Mouse (Mus musculus) thymus, postnatal 4 days (tissue): ENCODE data around the gene Hipk1.

Source experiments
- DNase-seq: peaks from one replicate; pipeline ENCODE4 v3.0.0; 2021

Hipk1 gene

GRCm38 (mm10) chr3:103714236-103714875, 77.0 kb downstream of the Hipk1 start:
- DNase-seq, result peak; percentile 52

GRCm38 (mm10) chr3:103712196-103712595, 79.2 kb downstream of the Hipk1 start:
- DNase-seq, result no peak

- no peak for DNase-seq
Observed at GRCm38 (mm10) chr3:103709470-103710040, 81.8 kb downstream of the Hipk1 start.

- DNase-seq, result no peak
Observed at GRCm38 (mm10) chr3:103705426-103705825, 85.9 kb downstream of the Hipk1 start.

- DNase-seq, result no peak
Observed at GRCm38 (mm10) chr3:103704661-103705060, 86.7 kb downstream of the Hipk1 start.

- no peak for DNase-seq
Observed at GRCm38 (mm10) chr3:103696388-103696925, 94.9 kb downstream of the Hipk1 start.

GRCm38 (mm10) chr3:103695556-103695955, 95.8 kb downstream of the Hipk1 start:
- no peak for DNase-seq

- DNase-seq, result no peak
Observed at GRCm38 (mm10) chr3:103690506-103690905, 100.9 kb downstream of the Hipk1 start.
